Mouse (Mus musculus) heart, embryonic 14.5 days (tissue): ENCODE data around the gene Gpr132. TPM values are rescaled to one million over a fixed set of nuclear protein-coding genes. Genes with fewer than 3 reads are reported as not detected.

ENCODE experiments used
- ATAC-seq: fragments of 200-750 bp; cut with Nextera tagmentation; 2 replicates; pipeline ENCODE4 v1.8.0; 2017; ENCODE audit warnings: low read depth, moderate TSS enrichment; ENCODE audit not compliant: insufficient number of reproducible peaks, insufficient read depth, low FRiP score
- H3K27ac ChIP-seq, 2 experiments: fragments of 200-500 bp in 1 of 2; fragments of 300-500 bp in 1 of 2; sonication (generic) in 1 of 2; replicated peaks in 1 of 2; 2 replicates each; pipeline ENCODE4 v1.5.1; 2012 to 2014; ENCODE audit warnings: low read depth in 2 of 2, low read length in 2 of 2, control low read depth in 1 of 2, mild to moderate bottlenecking in 1 of 2, mixed read lengths in 1 of 2; ENCODE audit not compliant: control insufficient read depth in 1 of 2, insufficient read depth in 1 of 2
- H3K27me3 ChIP-seq: fragments of 300-500 bp; sonication (generic); 2 replicates; pipeline ENCODE4 v1.6.1; 2014; ENCODE audit warnings: mild to moderate bottlenecking, low read length, control low read depth; ENCODE audit not compliant: control insufficient read depth, insufficient read depth
- H3K36me3 ChIP-seq: fragments of 300-500 bp; sonication (generic); 2 replicates; pipeline ENCODE4 v1.6.1; 2014; ENCODE audit warnings: mild to moderate bottlenecking, control low read depth, low read length, mixed read lengths; ENCODE audit not compliant: control insufficient read depth, insufficient read depth
- H3K4me1 ChIP-seq, 2 experiments: fragments of 200-500 bp in 1 of 2; fragments of 300-500 bp in 1 of 2; sonication (generic) in 1 of 2; 2 replicates each; pipeline ENCODE4 v1.6.1; 2012 to 2014; ENCODE audit warnings: low read length in 2 of 2, control low read depth in 1 of 2, mixed read lengths in 1 of 2; ENCODE audit not compliant: control insufficient read depth in 2 of 2, insufficient read depth in 2 of 2
- H3K4me2 ChIP-seq: fragments of 300-500 bp; sonication (generic); 2 replicates; pipeline ENCODE4 v1.6.1; 2014; ENCODE audit warnings: mild to moderate bottlenecking, low read length
- H3K4me3 ChIP-seq, 2 experiments: fragments of 200-500 bp in 1 of 2; fragments of 300-500 bp in 1 of 2; sonication (generic) in 1 of 2; 2 replicates each; pipeline ENCODE4 v1.5.1; 2012 to 2014; ENCODE audit warnings: low read length in 2 of 2, mild to moderate bottlenecking in 2 of 2, control low read depth in 1 of 2, low read depth in 1 of 2, moderate library complexity in 1 of 2; ENCODE audit not compliant: control insufficient read depth in 1 of 2, insufficient read depth in 1 of 2
- H3K9ac ChIP-seq: fragments of 300-500 bp; sonication (generic); 2 replicates; pipeline ENCODE4 v1.6.1; 2014; ENCODE audit warnings: mild to moderate bottlenecking, low read length
- H3K9me3 ChIP-seq: fragments of 300-500 bp; sonication (generic); 2 replicates; pipeline ENCODE4 v1.6.1; 2016; ENCODE audit warnings: low read length, control low read depth; ENCODE audit not compliant: control insufficient read depth
- WGBS: fragments of 180-500 bp; shearing (Covaris S2); extraction: QIAGEN DNeasy Blood & Tissue Kit; methylation state at CpG from one replicate; pipeline ENCODE4 v1.1.7; 2014; 5-methylcytosine and 5-hydroxymethylcytosine counted together
- polyA plus RNA-seq: library from polyadenylated mRNA; unstranded; fragments of >200 nt; fragmentation: Nextera tagmentation; extraction: Ambion mirVana; gene quantifications from 2 replicates; pipeline ENCODE4 v1.2.1, GENCODE M21; 2014

The Gpr132 gene
- polyA plus RNA-seq, 1 experiment from 2014 or later = 0.08 TPM

- H3K27me3 ChIP-seq = peaks cover 5% of the 10 kb centered on the region; the same call in 1 of the 2 replicates
- H3K4me2 ChIP-seq = peak overlapping the region; percentile 16; the same call in 1 of the 2 replicates
- ATAC-seq = no peak
- peak overlapping the region; percentile 11 to 22; a peak in 1 of 4 replicates for H3K27ac ChIP-seq
- H3K4me3 ChIP-seq = no peak overlapping the region
- no peaks in the 10 kb centered on the region for H3K9me3 ChIP-seq
- no peaks in the 10 kb centered on the region for H3K36me3 ChIP-seq
- 34% methylated on average over 4 of the region's 4 CpGs for WGBS
- no peak overlapping the region for H3K9ac ChIP-seq
- peaks cover 7 to 12% of the 10 kb centered on the region in 2 experiments for H3K4me1 ChIP-seq
These were observed 26.9 kb upstream of the Gpr132 start for GRCm38 (mm10) chr12:112894969-112895368.

DNA sequence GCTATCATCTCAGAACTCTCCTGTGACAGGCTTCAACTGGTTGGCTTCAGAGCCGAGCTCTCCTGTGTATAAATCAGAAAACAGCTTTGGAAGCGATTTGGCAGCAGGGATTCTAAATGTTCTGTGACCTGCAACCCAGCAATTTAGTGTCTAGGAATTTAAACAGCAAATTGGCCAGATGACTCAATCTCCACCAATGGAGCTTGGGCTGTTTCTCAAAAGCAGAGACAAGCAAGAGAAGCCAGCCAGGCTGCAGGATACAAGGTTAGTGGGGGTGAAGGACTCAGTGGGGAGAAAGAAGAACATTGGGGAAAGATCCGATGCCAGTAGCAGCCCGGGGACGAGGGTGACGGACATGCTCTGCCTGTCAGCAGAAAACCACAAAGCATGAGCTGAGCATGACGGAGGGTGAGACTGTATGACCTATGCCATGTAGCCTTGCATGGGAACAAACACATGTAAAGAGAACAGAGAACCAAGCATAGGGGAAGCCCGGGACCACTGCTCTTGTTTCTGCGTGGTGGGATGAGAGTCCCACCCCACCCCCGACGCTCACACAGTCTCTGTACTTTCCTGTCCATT is 26.4 kb upstream of the Gpr132 start:
- Histone ChIP-seq H3K4me1 (peaks cover 7 to 12% of the 10 kb centered on the region in 2 experiments), H3K36me3 (no peaks in the 10 kb centered on the region), H3K9ac (no peak overlapping the region), H3K4me2 (no peak overlapping the region), H3K27ac (peak overlapping the region in 1 of 2 experiments; percentile 11; a peak in 1 of 4 replicates), H3K9me3 (no peaks in the 10 kb centered on the region), H3K4me3 (no peak overlapping the region), H3K27me3 (peaks cover 5% of the 10 kb centered on the region; the same call in 1 of the 2 replicates)
- no peak for ATAC-seq
- 63% methylated on average over 11 of the region's 11 CpGs for WGBS

GRCm38 (mm10) chr12:112885465-112885864 is 17.4 kb upstream of the Gpr132 start:
- no peaks in the 10 kb centered on the region for H3K9me3 ChIP-seq
- H3K27ac ChIP-seq = no peak overlapping the region
- WGBS = 61% methylated on average over 7 of the region's 7 CpGs
- no peak overlapping the region for H3K4me3 ChIP-seq
- no peak overlapping the region for H3K9ac ChIP-seq
- H3K4me1 ChIP-seq = no peaks in the 10 kb centered on the region
- no peaks in the 10 kb centered on the region for H3K36me3 ChIP-seq
- no peak overlapping the region for H3K4me2 ChIP-seq
- ATAC-seq = no peak
- H3K27me3 ChIP-seq = 0 out of 2 replicates have a peak, but pooled peaks cover 2% of the 10 kb centered on the region

DNA sequence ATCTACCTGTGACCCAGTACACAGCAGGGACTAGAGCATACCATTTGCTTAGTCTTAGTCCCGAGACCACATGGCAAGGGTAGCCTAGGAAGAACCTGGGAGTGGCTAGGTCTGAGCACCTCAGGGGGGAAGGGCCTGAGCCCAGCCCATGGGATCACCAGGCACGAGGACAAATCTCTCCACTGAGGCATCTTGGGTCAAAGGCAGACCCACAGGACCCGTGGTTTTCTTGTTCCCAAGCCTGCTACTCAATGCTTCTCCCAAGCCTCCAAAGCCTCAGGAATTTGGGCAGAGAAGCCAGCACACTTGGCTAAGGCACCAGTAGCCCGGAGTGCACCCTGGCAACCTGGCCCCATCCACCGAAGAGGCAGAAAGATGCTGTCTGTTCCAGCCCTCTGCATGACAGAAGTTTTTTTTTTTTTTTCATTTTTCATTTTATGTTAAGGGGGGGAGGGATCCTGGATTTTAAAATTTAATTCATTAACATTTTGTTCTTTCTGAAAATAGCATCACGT is 13.3 kb upstream of the Gpr132 start:
- no peak for ATAC-seq
- H3K36me3 ChIP-seq = no peaks in the 10 kb centered on the region
- no peak overlapping the region for H3K27ac ChIP-seq
- H3K9me3 ChIP-seq = no peaks in the 10 kb centered on the region
- H3K4me1 ChIP-seq = peaks cover 7 to 16% of the 10 kb centered on the region in 2 experiments; a peak in 3 of 4 replicates
- no peak overlapping the region for H3K9ac ChIP-seq
- H3K4me2 ChIP-seq = no peak overlapping the region
- WGBS = 55% methylated on average over 6 of the region's 6 CpGs
- peaks cover 43% of the 10 kb centered on the region for H3K27me3 ChIP-seq
- H3K4me3 ChIP-seq = no peak overlapping the region

DNA sequence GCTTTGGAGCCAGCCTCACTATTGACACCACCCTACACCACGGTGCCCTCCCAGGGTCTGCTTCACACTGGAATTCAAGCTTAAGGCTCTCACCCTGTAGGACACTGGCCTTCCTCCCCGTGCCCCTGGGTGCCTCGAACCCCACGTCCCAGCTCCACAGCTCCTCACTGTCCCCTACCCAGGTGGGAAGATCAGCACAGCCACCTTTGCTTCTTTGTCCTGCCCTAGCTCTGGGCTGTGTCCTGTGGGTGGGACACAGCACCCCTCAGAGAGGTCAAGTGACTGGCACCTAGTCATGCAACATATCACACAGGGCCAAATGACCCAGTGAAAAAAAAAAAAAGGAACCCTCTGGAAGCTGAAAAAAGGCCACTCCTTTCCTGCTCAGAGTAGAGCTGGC is 12.6 kb upstream of the Gpr132 start:
- H3K36me3 ChIP-seq = no peaks in the 10 kb centered on the region
- WGBS = 76% methylated on average over 4 of the region's 4 CpGs
- peaks cover 50% of the 10 kb centered on the region for H3K27me3 ChIP-seq
- H3K27ac ChIP-seq = no peak overlapping the region
- peaks cover 10 to 21% of the 10 kb centered on the region in 2 experiments; a peak in 3 of 4 replicates for H3K4me1 ChIP-seq
- no peaks in the 10 kb centered on the region for H3K9me3 ChIP-seq
- no peak overlapping the region for H3K9ac ChIP-seq
- ATAC-seq = no peak
- no peak overlapping the region for H3K4me2 ChIP-seq
- H3K4me3 ChIP-seq = no peak overlapping the region

GRCm38 (mm10) chr12:112879731-112880130 is 11.7 kb upstream of the Gpr132 start:
- 77% methylated on average over 5 of the region's 5 CpGs for WGBS
- H3K4me1 ChIP-seq = peaks cover 10 to 21% of the 10 kb centered on the region in 2 experiments; a peak in 3 of 4 replicates
- ATAC-seq = no peak
- no peak overlapping the region for H3K4me3 ChIP-seq
- no peak overlapping the region for H3K9ac ChIP-seq
- H3K27ac ChIP-seq = no peak overlapping the region
- no peaks in the 10 kb centered on the region for H3K36me3 ChIP-seq
- no peaks in the 10 kb centered on the region for H3K9me3 ChIP-seq
- peaks cover 59% of the 10 kb centered on the region for H3K27me3 ChIP-seq
- H3K4me2 ChIP-seq = no peak overlapping the region

GRCm38 (mm10) chr12:112877607-112878020 is 9.6 kb upstream of the Gpr132 start:
- peaks cover 77% of the 10 kb centered on the region for H3K27me3 ChIP-seq
- ATAC-seq = no peak
- no peak overlapping the region for H3K27ac ChIP-seq
- WGBS = under 1% methylated on average over 37 of the region's 37 CpGs
- peak overlapping the region; percentile 22 to 39 for H3K4me3 ChIP-seq
- 0 out of 2 replicates have a peak overlapping the region, but pooled peaks have one; percentile 42 for H3K9ac ChIP-seq
- H3K4me1 ChIP-seq = peaks cover 10 to 28% of the 10 kb centered on the region in 2 experiments; a peak in 3 of 4 replicates
- H3K9me3 ChIP-seq = no peaks in the 10 kb centered on the region
- H3K4me2 ChIP-seq = peak overlapping the region; percentile 79
- no peaks in the 10 kb centered on the region for H3K36me3 ChIP-seq
